Mouse (Mus musculus): ENCODE results near the gene Olfr1085. TPM values are rescaled to one million over a fixed set of nuclear protein-coding genes. Genes with fewer than 3 reads are reported as not detected.
"Not testable (repeated sequence)": the region's sequence is repeated elsewhere in the genome, so short reads cannot be mapped to it uniquely, and the experiment has no call there.

The Olfr1085 gene
- not detected in 2 replicates for polyA plus RNA-seq (2014; fragmentation: Nextera tagmentation; extraction: Ambion mirVana)

- H3K27me3 ChIP-seq (ENCODE audit: control insufficient read depth, insufficient read depth, low read length), result no peaks in the 10 kb centered on the region
- no peak for ATAC-seq (ENCODE audit: low read depth)
These were observed at the start of gene Olfr1085 for GRCm38 (mm10) chr2:86661919-86662318. Gene Olfr1085, minus strand, starts transcription at chr2:86662019.

GRCm38 (mm10) chr2:86698295-86698694 lies 36.5 kb upstream of the Olfr1085 start, which contains the start of gene Olfr1087:
Gene Olfr1087, minus strand, starts transcription at chr2:86698395.
- Histone ChIP-seq H3K9me3 (ENCODE audit: control insufficient read depth, low read length) (no peaks in the 10 kb centered on the region), H3K4me3 (ENCODE audit: low read depth, low read length) (no peak within 1 kb of the TSS), H3K4me1 (ENCODE audit: control insufficient read depth, insufficient read depth, low read length) (no peaks in the 10 kb centered on the region), H3K27me3 (ENCODE audit: control insufficient read depth, insufficient read depth, low read length) (no peaks in the 10 kb centered on the region), H3K27ac (ENCODE audit: low read depth, low read length) (no peak within 1 kb of the TSS), H3K4me2 (ENCODE audit: low read depth, low read length) (no peak within 1 kb of the TSS), H3K9ac (replicated peaks; ENCODE audit: low read depth, low read length) (no peak within 1 kb of the TSS), H3K36me3 (ENCODE audit: control insufficient read depth, insufficient read depth, low read length) (no peaks in the 10 kb centered on the region)
- no peak for ATAC-seq (ENCODE audit: low read depth)

More at GRCm38 (mm10) chr2:86661919-86662318, at the start of gene Olfr1085:
- H3K27ac ChIP-seq (ENCODE audit: low read depth, low read length), result no peak within 1 kb of the TSS
- no peak within 1 kb of the TSS for H3K9ac ChIP-seq (replicated peaks; ENCODE audit: low read depth, low read length)
- no peak within 1 kb of the TSS for H3K4me2 ChIP-seq (ENCODE audit: low read depth, low read length)
- H3K9me3 ChIP-seq (ENCODE audit: control insufficient read depth, low read length), result no peaks in the 10 kb centered on the region
- no peaks in the 10 kb centered on the region for H3K36me3 ChIP-seq (ENCODE audit: control insufficient read depth, insufficient read depth, low read length)
- WGBS, result 36% methylated on average over 1 of the region's 1 CpGs
- H3K4me3 ChIP-seq (ENCODE audit: low read depth, low read length), result no peak within 1 kb of the TSS
- H3K4me1 ChIP-seq (ENCODE audit: control insufficient read depth, insufficient read depth, low read length), result no peaks in the 10 kb centered on the region

GRCm38 (mm10) chr2:86679992-86680391 lies 18.2 kb upstream of the Olfr1085 start, which contains the start of gene Olfr1086:
Gene Olfr1086, minus strand, starts transcription at chr2:86680092.
- Histone ChIP-seq H3K9ac (replicated peaks; ENCODE audit: low read depth, low read length) (no peak within 1 kb of the TSS), H3K36me3 (ENCODE audit: control insufficient read depth, insufficient read depth, low read length) (no peaks in the 10 kb centered on the region), H3K4me2 (ENCODE audit: low read depth, low read length) (no peak within 1 kb of the TSS), H3K4me3 (ENCODE audit: low read depth, low read length) (no peak within 1 kb of the TSS), H3K9me3 (ENCODE audit: control insufficient read depth, low read length) (no peaks in the 10 kb centered on the region), H3K27ac (ENCODE audit: low read depth, low read length) (no peak within 1 kb of the TSS), H3K27me3 (ENCODE audit: control insufficient read depth, insufficient read depth, low read length) (no peaks in the 10 kb centered on the region), H3K4me1 (ENCODE audit: control insufficient read depth, insufficient read depth, low read length) (no peaks in the 10 kb centered on the region)
- ATAC-seq (ENCODE audit: low read depth), result no peak
- WGBS, result 71% methylated on average over 2 of the region's 2 CpGs

- H3K27me3 ChIP-seq (ENCODE audit: control insufficient read depth, insufficient read depth, low read length); H3K9ac ChIP-seq (replicated peaks; ENCODE audit: low read depth, low read length); H3K4me2 ChIP-seq (ENCODE audit: low read depth, low read length); H3K9me3 ChIP-seq (ENCODE audit: control insufficient read depth, low read length); H3K27ac ChIP-seq (ENCODE audit: low read depth, low read length); H3K4me1 ChIP-seq (ENCODE audit: control insufficient read depth, insufficient read depth, low read length); H3K4me3 ChIP-seq (ENCODE audit: low read depth, low read length); H3K36me3 ChIP-seq (ENCODE audit: control insufficient read depth, insufficient read depth, low read length); ATAC-seq (ENCODE audit: low read depth): not testable (repeated sequence)
- WGBS, result 88% methylated on average over 1 of the region's 1 CpGs
These were observed 22.2 kb downstream of the Olfr1085 start, which contains the start of gene Olfr1084 for GRCm38 (mm10) chr2:86639625-86640024. Gene Olfr1084, minus strand, starts transcription at chr2:86639725.

Other genes with a start within 250 kb of the Olfr1085 start
- gene Olfr1061, start 248.0 kb downstream of the Olfr1085 start, polyA plus RNA-seq (2014; fragmentation: Nextera tagmentation; extraction: Ambion mirVana), result not detected in 2 replicates
- gene Olfr1062, start 235.3 kb downstream of the Olfr1085 start, polyA plus RNA-seq (2014; fragmentation: Nextera tagmentation; extraction: Ambion mirVana), result not detected in 2 replicates
- gene Olfr1065, start 211.4 kb downstream of the Olfr1085 start, polyA plus RNA-seq (2014; fragmentation: Nextera tagmentation; extraction: Ambion mirVana), result not detected in 2 replicates
- gene Olfr1066, start 205.8 kb downstream of the Olfr1085 start, polyA plus RNA-seq (2014; fragmentation: Nextera tagmentation; extraction: Ambion mirVana), result not detected in 2 replicates
- gene Olfr228, start 174.6 kb downstream of the Olfr1085 start, polyA plus RNA-seq (2014; fragmentation: Nextera tagmentation; extraction: Ambion mirVana), result not detected in 2 replicates
- gene Olfr1076, start 153.6 kb downstream of the Olfr1085 start, polyA plus RNA-seq (2014; fragmentation: Nextera tagmentation; extraction: Ambion mirVana), result not detected in 2 replicates
- not detected in 2 replicates for gene Olfr1079, start 119.5 kb downstream of the Olfr1085 start, polyA plus RNA-seq (2014; fragmentation: Nextera tagmentation; extraction: Ambion mirVana)
- not detected in 2 replicates for gene Olfr1080, start 103.8 kb downstream of the Olfr1085 start, polyA plus RNA-seq (2014; fragmentation: Nextera tagmentation; extraction: Ambion mirVana)
- gene Olfr1082, start 63.1 kb downstream of the Olfr1085 start, polyA plus RNA-seq (2014; fragmentation: Nextera tagmentation; extraction: Ambion mirVana), result not detected in 2 replicates
- gene Olfr1084, start 22.3 kb downstream of the Olfr1085 start, polyA plus RNA-seq (2014; fragmentation: Nextera tagmentation; extraction: Ambion mirVana), result not detected in 2 replicates
- not detected in 2 replicates for gene Olfr1086, start 18.1 kb upstream of the Olfr1085 start, polyA plus RNA-seq (2014; fragmentation: Nextera tagmentation; extraction: Ambion mirVana)
- gene Olfr1087, start 36.4 kb upstream of the Olfr1085 start, polyA plus RNA-seq (2014; fragmentation: Nextera tagmentation; extraction: Ambion mirVana), result not detected in 2 replicates
- gene Olfr1089, start 71.7 kb upstream of the Olfr1085 start, polyA plus RNA-seq (2014; fragmentation: Nextera tagmentation; extraction: Ambion mirVana), result not detected in 2 replicates
- gene Olfr1090, start 97.0 kb upstream of the Olfr1085 start, polyA plus RNA-seq (2014; fragmentation: Nextera tagmentation; extraction: Ambion mirVana), result not detected in 2 replicates
- not detected in 2 replicates for gene Olfr1093, start 120.5 kb upstream of the Olfr1085 start, polyA plus RNA-seq (2014; fragmentation: Nextera tagmentation; extraction: Ambion mirVana)
- not detected in 2 replicates for gene Olfr141, start 148.0 kb upstream of the Olfr1085 start, polyA plus RNA-seq (2014; fragmentation: Nextera tagmentation; extraction: Ambion mirVana)
- not detected in 2 replicates for gene Olfr1094, start 162.6 kb upstream of the Olfr1085 start, polyA plus RNA-seq (2014; fragmentation: Nextera tagmentation; extraction: Ambion mirVana)
- not detected in 2 replicates for gene Olfr1095, start 189.7 kb upstream of the Olfr1085 start, polyA plus RNA-seq (2014; fragmentation: Nextera tagmentation; extraction: Ambion mirVana)
- gene Gm13723, start 212.8 kb upstream of the Olfr1085 start, polyA plus RNA-seq (2014; fragmentation: Nextera tagmentation; extraction: Ambion mirVana), result not detected in 2 replicates
- not detected in 2 replicates for gene Olfr1097, start 230.2 kb upstream of the Olfr1085 start, polyA plus RNA-seq (2014; fragmentation: Nextera tagmentation; extraction: Ambion mirVana)